Mouse (Mus musculus) forebrain, embryonic 11.5 days (tissue): ENCODE results near the gene Nin. TPM values are rescaled to one million over a fixed set of nuclear protein-coding genes. Genes with fewer than 3 reads are reported as not detected.

ENCODE experiments used
- ATAC-seq: fragments of 200-750 bp; cut with Nextera tagmentation; replicated peaks from 2 replicates; pipeline ENCODE4 v1.8.0; 2017; ENCODE audit warnings: moderate TSS enrichment; ENCODE audit not compliant: low FRiP score
- DNase-seq: peaks from one replicate; pipeline ENCODE4 v3.0.0-alpha.2; 2017; ENCODE audit warnings: low spot score
- H3K27ac ChIP-seq: fragments of 300-500 bp; sonication (generic); 2 replicates; pipeline ENCODE4 v1.5.1; 2014; ENCODE audit warnings: low read depth, low read length
- H3K27me3 ChIP-seq: fragments of 300-500 bp; sonication (generic); 2 replicates; pipeline ENCODE4 v1.6.1; 2014; ENCODE audit warnings: mild to moderate bottlenecking, low read length, mixed read lengths; ENCODE audit not compliant: control insufficient read depth, insufficient read depth
- H3K36me3 ChIP-seq: fragments of 300-500 bp; sonication (generic); 2 replicates; pipeline ENCODE4 v1.6.1; 2014; ENCODE audit warnings: mild to moderate bottlenecking, low read length, moderate library complexity, mixed read lengths; ENCODE audit not compliant: control insufficient read depth, insufficient read depth
- H3K4me1 ChIP-seq: fragments of 300-500 bp; sonication (generic); replicated peaks from 2 replicates; pipeline ENCODE4 v1.6.1; 2014; ENCODE audit warnings: low read length, mixed read lengths; ENCODE audit not compliant: control insufficient read depth, insufficient read depth
- H3K4me2 ChIP-seq: fragments of 300-500 bp; sonication (generic); 2 replicates; pipeline ENCODE4 v1.6.1; 2014; ENCODE audit warnings: low read depth, mild to moderate bottlenecking, low read length, moderate library complexity, mixed read lengths; ENCODE audit not compliant: severe bottlenecking
- H3K4me3 ChIP-seq: fragments of 300-500 bp; sonication (generic); 2 replicates; pipeline ENCODE4 v1.5.1; 2014; ENCODE audit warnings: low read depth, low read length
- H3K9ac ChIP-seq: fragments of 300-500 bp; sonication (generic); 2 replicates; pipeline ENCODE4 v1.6.1; 2014; ENCODE audit warnings: low read length
- H3K9me3 ChIP-seq: fragments of 300-500 bp; sonication (generic); 2 replicates; pipeline ENCODE4 v1.6.1; 2016; ENCODE audit warnings: low read length, mixed read lengths; ENCODE audit not compliant: control insufficient read depth
- WGBS: fragments of 180-500 bp; shearing (Covaris S2); extraction: QIAGEN DNeasy Blood & Tissue Kit; methylation state at CpG from one replicate; pipeline ENCODE4 v1.1.7; 2014; 5-methylcytosine and 5-hydroxymethylcytosine counted together
- polyA plus RNA-seq: library from polyadenylated mRNA; unstranded; fragments of >200 nt; fragmentation: Nextera tagmentation; extraction: Ambion mirVana; gene quantifications from 2 replicates; pipeline ENCODE4 v1.2.1, GENCODE M21; 2014

Gene Nin
- polyA plus RNA-seq, 1 experiment from 2014 or later, result 13.3 TPM

DNA sequence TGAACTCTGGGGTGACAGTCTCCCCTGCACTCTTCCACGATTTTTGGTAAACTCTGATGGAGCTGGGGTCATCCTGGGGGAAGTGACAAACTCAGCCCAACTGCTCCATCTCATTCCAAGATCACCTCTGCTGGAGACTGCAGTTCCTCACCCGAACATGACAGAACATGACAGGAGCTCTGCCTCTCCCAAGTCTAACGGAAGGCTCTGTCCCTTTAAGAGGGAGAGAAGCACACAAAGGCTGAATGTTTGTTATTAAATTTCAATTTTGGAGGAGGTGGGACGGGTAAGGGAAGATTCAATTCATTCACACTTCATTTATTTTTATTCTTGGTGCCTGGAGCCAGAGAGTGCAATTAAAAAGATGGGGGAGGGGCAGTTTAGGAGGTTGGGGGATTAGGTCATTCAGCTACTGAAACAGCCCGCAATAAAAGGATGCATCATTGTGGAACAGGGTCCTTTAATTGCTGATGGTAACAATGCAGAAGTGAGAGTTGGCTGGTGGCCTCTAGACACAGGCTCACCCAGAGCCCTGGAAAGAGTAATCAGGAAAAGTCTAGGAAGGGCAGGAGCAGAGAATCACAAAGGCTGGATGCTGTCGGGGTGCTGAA, 44.8 kb downstream of the Nin start:
- Histone ChIP-seq H3K4me3 (no peak overlapping the region), H3K9me3 (no peaks in the 10 kb centered on the region), H3K9ac (no peak overlapping the region), H3K4me2 (peak overlapping the region; percentile 12; the same call in 1 of the 2 replicates), H3K4me1 (peaks cover 29% of the 10 kb centered on the region), H3K36me3 (no peaks in the 10 kb centered on the region), H3K27me3 (no peaks in the 10 kb centered on the region), H3K27ac (no peak overlapping the region; the same call in 1 of the 2 replicates)
- 8% methylated on average over 6 of the region's 6 CpGs for WGBS
- DNase-seq (peak; percentile 55), ATAC-seq (peak; percentile 79)

- Histone ChIP-seq H3K27me3 (no peaks in the 10 kb centered on the region), H3K9me3 (no peaks in the 10 kb centered on the region), H3K9ac (no peak overlapping the region), H3K36me3 (no peaks in the 10 kb centered on the region), H3K4me3 (no peak overlapping the region), H3K4me1 (peaks cover 29% of the 10 kb centered on the region), H3K4me2 (no peak overlapping the region), H3K27ac (no peak overlapping the region)
- DNase-seq (no peak), ATAC-seq (no peak)
- 52% methylated on average over 9 of the region's 9 CpGs for WGBS
Observed at GRCm38 (mm10) chr12:70067849-70068248, 45.7 kb downstream of the Nin start.

DNA sequence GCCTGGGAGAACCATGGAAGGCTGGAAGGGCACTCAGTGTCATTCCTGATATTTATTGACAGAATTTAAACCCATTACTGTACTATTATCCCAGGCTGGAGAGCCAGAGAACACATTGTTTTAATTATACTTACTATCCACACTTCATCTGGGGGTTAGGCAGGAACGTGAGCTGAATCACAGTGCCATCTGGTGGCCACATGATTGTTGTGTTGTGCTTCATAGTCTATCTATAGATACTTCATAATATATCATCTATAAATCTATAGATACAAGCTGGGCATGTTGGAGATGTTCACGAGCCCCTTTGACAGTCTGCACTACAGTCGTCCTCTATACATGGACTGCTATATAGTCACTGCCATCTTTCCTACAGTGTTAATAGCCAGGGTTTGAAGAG, 51.4 kb downstream of the Nin start:
- H3K4me1 ChIP-seq, result no peaks in the 10 kb centered on the region
- no peak overlapping the region for H3K9ac ChIP-seq
- H3K27me3 ChIP-seq, result no peaks in the 10 kb centered on the region
- no peak overlapping the region for H3K4me3 ChIP-seq
- no peak for ATAC-seq
- H3K27ac ChIP-seq, result no peak overlapping the region
- no peak overlapping the region for H3K4me2 ChIP-seq
- WGBS, result 44% methylated on average over 3 of the region's 3 CpGs
- no peaks in the 10 kb centered on the region for H3K9me3 ChIP-seq
- DNase-seq, result peak; percentile 65
- H3K36me3 ChIP-seq, result no peaks in the 10 kb centered on the region

- DNase-seq (peak; percentile 56), ATAC-seq (no peak)
- WGBS, result 65% methylated on average over 14 of the region's 14 CpGs
- Histone ChIP-seq H3K27ac (no peak overlapping the region), H3K4me1 (no peaks in the 10 kb centered on the region), H3K4me2 (no peak overlapping the region), H3K9ac (no peak overlapping the region), H3K4me3 (no peak overlapping the region), H3K27me3 (no peaks in the 10 kb centered on the region), H3K36me3 (no peaks in the 10 kb centered on the region; the same call in 1 of the 2 replicates), H3K9me3 (no peaks in the 10 kb centered on the region)
Observed at GRCm38 (mm10) chr12:70058956-70059851, 54.3 kb downstream of the Nin start.

- Histone ChIP-seq H3K4me2 (no peak overlapping the region), H3K27ac (no peak overlapping the region), H3K36me3 (no peaks in the 10 kb centered on the region; the same call in 1 of the 2 replicates), H3K4me1 (no peaks in the 10 kb centered on the region), H3K9me3 (no peaks in the 10 kb centered on the region), H3K4me3 (no peak overlapping the region), H3K9ac (no peak overlapping the region), H3K27me3 (no peaks in the 10 kb centered on the region)
- 62% methylated on average over 7 of the region's 7 CpGs for WGBS
- ATAC-seq, result no peak
- DNase-seq, result peak; percentile 29
Observed at GRCm38 (mm10) chr12:70050699-70051098, 62.8 kb downstream of the Nin start.

GRCm38 (mm10) chr12:70048741-70049140, 64.8 kb downstream of the Nin start:
- Histone ChIP-seq H3K36me3 (no peaks in the 10 kb centered on the region), H3K9me3 (no peaks in the 10 kb centered on the region), H3K4me3 (no peak overlapping the region), H3K27me3 (no peaks in the 10 kb centered on the region), H3K27ac (no peak overlapping the region), H3K4me2 (no peak overlapping the region), H3K9ac (no peak overlapping the region), H3K4me1 (no peaks in the 10 kb centered on the region)
- DNase-seq (no peak), ATAC-seq (no peak)
- WGBS, result 91% methylated on average over 9 of the region's 9 CpGs

GRCm38 (mm10) chr12:70047281-70047680, 66.2 kb downstream of the Nin start:
- WGBS, result 92% methylated on average over 7 of the region's 7 CpGs
- DNase-seq, result peak; percentile 40
- H3K9me3 ChIP-seq, result no peaks in the 10 kb centered on the region
- H3K36me3 ChIP-seq, result no peaks in the 10 kb centered on the region; the same call in 1 of the 2 replicates
- H3K4me2 ChIP-seq, result no peak overlapping the region
- no peak overlapping the region for H3K27ac ChIP-seq
- H3K4me3 ChIP-seq, result no peak overlapping the region
- no peaks in the 10 kb centered on the region for H3K27me3 ChIP-seq
- H3K9ac ChIP-seq, result no peak overlapping the region
- ATAC-seq, result no peak
- H3K4me1 ChIP-seq, result no peaks in the 10 kb centered on the region

DNA sequence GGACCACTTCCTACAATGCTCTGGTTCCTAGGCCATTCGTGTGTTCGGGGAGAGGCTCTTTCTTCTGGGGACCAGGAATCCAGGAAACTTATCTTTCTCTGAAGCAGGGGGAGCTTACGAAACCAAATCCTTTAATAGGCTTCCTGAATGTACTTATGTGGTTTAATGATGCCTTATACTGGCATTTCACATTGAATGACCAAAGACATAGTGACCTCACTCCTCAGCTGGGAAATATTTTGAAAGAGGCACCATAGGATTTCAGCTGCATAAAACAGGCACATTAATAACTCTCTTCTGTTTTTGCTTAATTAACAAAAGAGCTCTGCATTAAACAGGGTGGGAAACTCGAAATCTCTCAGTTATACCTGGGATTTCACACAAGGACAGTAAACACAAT, 69.2 kb downstream of the Nin start:
- H3K9me3 ChIP-seq, result no peaks in the 10 kb centered on the region
- WGBS, result 70% methylated on average over 4 of the region's 4 CpGs

More for the DNA sequence above, 69.2 kb downstream of the Nin start:
- H3K27me3 ChIP-seq, result no peaks in the 10 kb centered on the region
- no peak overlapping the region for H3K4me3 ChIP-seq
- no peaks in the 10 kb centered on the region; the same call in 1 of the 2 replicates for H3K36me3 ChIP-seq
- no peak for DNase-seq
- H3K27ac ChIP-seq, result no peak overlapping the region
- no peak overlapping the region for H3K9ac ChIP-seq
- ATAC-seq, result no peak
- no peak overlapping the region for H3K4me2 ChIP-seq
- no peaks in the 10 kb centered on the region for H3K4me1 ChIP-seq
